Mouse (Mus musculus): ENCODE measurements around the gene Ptprh.

Gene Ptprh

GRCm38 (mm10) chr7:4499034-4499433 is 104.8 kb downstream of the Ptprh start:
- DNase-seq, result no peak
